Mouse (Mus musculus) brain, embryonic 14.5 days (tissue): Measurements from ENCODE around the gene Atp8b5.

Source experiments
- CTCF ChIP-seq: fragments of 200-500 bp; IDR thresholded peaks from 2 replicates; pipeline ENCODE4 v1.5.1; 2012; ENCODE audit warnings: inconsistent platforms, mild to moderate bottlenecking, moderate library complexity, borderline replicate concordance; ENCODE audit not compliant: insufficient read depth, insufficient read length; ENCODE audit errors: extremely low read depth
- POLR2A ChIP-seq: fragments of 200-500 bp; IDR thresholded peaks from 2 replicates; pipeline ENCODE4 v1.6.1; 2012; ENCODE audit warnings: mild to moderate bottlenecking, inconsistent platforms, borderline replicate concordance; ENCODE audit not compliant: poor library complexity, insufficient read depth, insufficient read length, severe bottlenecking; ENCODE audit errors: extremely low read depth

- TF ChIP-seq CTCF (peak; percentile 36; the same call in 1 of the 2 replicates), POLR2A (no peak)
These were observed 22.9 kb upstream of the Atp8b5 start for GRCm38 (mm10) chr4:43244022-43244421.
